Mouse (Mus musculus) bone marrow macrophage, adult 2 months (primary cell): ENCODE data around the gene Npas3.

Experiments used
- CTCF ChIP-seq: IDR thresholded peaks from 2 replicates; pipeline ENCODE4 v1.5.1; 2012; ENCODE audit warnings: low read depth, mild to moderate bottlenecking, low read length, moderate library complexity
- POLR2A ChIP-seq: IDR thresholded peaks from 2 replicates; pipeline ENCODE4 v1.6.1; 2012; ENCODE audit warnings: mild to moderate bottlenecking, low read depth, low read length, borderline replicate concordance

DNA sequence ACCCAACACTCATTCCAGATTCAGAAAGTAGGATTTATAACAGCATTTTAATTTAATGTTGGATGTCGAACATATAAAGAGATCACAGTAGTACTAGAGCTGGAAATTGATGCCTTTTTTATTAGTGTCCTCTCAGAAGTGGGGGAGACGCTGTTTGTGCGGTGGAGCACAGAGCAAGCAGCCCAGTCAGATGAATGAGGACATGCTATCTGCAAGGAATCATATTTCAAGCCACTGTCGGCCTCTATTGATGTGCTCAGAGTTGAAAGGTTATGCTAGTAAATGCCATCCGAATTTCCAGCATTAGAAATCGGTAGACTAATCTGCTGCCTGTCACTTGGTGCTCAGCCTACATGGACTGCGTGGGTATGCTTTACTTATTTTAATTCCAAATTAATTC, 590.1 kb downstream of the Npas3 start:
- TF ChIP-seq CTCF (no peak), POLR2A (no peak)
